Mouse (Mus musculus) right cerebral cortex, postnatal 25 days (tissue): Measurements from ENCODE around the gene Nup98.

Experiments
- DNase-seq: peaks from one replicate; pipeline ENCODE4 v3.0.0; 2022

Nup98 gene

DNA sequence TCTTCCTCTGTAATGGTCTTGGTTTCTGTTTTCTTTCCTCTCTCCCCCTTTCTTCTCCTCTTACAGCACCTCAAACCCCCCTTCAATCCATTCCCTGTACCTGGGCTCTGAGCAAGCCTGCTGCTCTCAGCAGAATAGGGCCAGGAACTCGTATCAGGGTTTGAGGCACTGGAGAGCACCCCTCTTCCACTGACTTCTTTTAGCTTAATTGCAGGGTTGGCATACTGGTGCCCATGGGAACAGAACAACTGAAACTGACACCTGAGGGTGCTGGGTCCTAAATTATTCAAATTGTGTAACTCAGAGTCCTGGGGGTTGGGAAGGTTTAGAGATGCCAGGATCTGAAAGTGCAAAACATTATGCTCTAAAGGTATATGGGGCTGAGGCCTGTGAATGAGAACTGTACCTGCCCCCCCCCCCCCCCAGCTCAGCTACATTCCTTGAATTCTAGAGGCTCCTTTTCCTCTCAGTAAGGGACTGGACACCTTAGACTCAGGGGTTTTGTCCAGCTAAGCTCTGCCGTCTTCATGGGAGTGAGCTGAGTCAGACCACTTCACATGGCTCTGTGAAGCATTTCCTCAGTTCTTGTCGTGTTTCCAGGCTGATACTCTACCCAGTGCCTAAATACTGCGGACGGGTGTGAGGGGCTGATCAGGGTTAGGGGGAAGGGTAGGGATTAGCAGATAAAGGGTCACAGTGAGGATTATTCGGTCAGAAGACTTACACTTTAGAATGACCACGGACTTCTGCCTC, 93.2 kb downstream of the Nup98 start, which contains the start of gene Chrna10:
TSS of gene Chrna10 (minus strand) at position 250 of the 753 bp plus-strand sequence.
- DNase-seq: no peak

DNA sequence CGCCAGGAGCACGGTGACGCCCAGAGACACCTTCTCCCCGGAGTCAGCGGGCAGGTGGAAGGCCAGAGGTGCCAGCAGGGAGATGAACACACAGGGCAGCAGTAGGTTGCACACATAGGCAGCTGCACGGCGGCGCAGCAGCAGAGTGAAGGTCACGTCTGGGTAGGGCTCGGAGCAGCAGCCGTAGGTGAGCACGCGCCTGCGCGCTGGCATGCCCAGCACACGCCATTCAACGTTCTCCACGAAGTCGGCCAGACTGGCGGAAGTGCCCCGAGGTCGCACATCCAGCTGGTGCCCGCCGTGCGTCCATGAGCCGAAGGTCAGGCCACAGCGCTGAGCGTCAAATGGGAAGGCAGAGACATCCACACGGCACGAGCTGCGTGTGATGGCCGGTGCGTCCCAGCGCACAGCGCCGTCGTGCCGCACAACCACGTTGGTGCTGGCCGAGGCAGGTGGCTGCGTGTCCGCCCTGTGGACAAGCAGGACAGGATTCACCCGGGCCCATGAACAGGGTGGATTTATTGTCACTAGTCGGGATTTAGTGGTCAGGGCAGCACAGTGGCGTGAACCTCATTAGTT, 96.7 kb downstream of the Nup98 start:
- no peak for DNase-seq

DNA sequence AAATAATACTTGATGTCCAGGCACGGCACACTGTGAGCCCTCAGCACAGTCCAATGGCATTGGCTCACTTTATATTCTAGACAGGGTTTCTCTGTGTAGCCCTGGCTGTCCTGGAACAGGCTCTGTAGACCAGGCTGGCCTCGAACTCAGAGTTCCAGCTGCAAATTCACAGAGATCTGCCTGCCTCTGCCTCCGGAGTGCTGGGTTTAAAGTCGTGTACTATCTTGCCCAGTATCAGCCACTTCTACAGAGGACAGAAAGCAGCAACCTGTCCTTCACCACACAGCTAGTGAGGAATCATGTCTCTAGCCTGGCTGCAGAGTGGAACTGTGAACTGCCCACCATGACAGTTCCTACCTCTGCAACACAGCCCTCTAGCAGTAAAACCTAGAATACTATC, 100.2 kb downstream of the Nup98 start:
- no peak for DNase-seq

DNA sequence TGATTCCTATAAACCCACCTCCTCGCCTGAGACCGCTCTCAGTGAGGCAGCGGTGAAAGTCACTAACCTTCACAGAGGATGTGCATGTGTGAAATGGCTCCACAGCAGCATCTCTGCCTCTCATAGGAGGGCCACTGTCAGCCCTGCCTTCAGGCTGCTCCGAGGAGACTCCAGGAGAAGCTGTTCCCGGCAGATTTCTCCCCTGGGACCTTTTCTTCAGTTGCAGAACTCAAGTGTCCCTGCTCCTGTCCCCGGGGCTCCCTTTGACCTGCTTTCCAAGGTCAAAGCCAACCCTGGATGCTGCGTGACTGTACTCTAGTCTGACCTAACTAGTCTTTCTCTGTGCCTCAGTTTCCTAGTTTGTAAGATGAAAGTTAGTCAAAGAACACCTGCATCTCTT, 100.8 kb downstream of the Nup98 start, which contains the start of gene Art5:
TSS of gene Art5 (minus strand) at position 319 of the 400 bp plus-strand sequence.
- no peak for DNase-seq

DNA sequence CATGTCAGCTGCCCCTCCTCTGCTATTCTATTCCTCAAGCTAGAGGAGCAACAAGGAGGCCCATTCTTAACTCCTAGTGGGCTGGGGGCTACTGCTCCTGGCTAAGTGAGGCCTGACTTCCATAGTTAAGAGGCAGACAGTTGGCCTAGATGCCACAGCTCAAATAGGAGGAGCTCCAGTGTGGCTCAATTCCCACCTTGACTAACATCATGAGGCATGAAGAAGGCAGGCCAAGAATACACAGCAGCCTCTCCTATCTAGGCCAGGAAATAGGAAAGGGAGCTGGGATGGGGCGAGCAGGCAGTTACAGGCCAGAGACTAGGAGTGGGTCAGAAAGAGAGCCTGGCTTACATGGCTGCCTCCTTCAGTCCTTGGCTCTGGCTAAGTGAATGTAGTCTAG, 101.8 kb downstream of the Nup98 start:
- no peak for DNase-seq

DNA sequence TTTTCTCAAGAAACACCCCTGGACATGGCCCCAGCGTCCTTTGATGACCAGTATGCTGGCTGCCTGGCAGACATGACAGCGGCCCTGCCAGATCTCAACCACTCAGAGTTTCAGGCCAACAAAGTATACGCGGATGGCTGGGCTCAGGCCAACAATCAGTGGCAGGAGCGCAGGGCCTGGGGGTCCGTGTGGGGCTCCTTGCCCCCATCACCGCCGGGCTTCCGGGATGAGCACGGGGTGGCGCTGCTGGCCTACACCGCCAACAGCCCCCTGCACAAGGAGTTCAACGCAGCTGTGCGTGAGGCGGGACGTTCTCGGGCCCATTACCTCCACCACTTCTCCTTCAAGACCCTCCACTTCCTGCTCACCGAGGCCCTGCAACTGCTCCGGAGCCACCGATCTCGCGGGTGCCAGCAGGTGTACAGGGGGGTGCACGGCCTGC, 103.3 kb downstream of the Nup98 start:
- no peak for DNase-seq

DNA sequence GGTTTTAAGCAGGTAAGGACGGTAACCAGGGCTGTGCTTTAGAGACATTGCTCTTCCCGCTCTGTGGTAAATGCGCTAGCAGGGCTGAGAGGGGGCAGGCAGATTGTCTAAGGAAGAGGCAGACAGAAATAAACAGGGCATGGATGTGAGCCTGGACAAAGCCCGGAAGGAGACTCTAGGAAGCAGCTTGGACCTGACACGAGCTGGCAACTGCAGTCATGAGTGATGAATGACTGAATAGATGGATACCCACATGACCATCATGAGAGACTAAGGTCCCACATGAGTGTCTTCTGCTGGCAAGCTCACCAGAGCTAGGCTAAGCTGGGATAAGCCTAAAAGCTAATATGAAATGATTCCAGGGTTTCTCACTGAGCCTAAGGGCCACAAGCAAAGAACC, 105.8 kb downstream of the Nup98 start:
- DNase-seq: no peak

- DNase-seq: no peak
These were observed 106.4 kb downstream of the Nup98 start for GRCm38 (mm10) chr7:102103555-102103954.

- no peak for DNase-seq
These were observed 107.3 kb downstream of the Nup98 start for GRCm38 (mm10) chr7:102102696-102103095.

- no peak for DNase-seq
These were observed 107.7 kb downstream of the Nup98 start for GRCm38 (mm10) chr7:102102241-102102640.

DNA sequence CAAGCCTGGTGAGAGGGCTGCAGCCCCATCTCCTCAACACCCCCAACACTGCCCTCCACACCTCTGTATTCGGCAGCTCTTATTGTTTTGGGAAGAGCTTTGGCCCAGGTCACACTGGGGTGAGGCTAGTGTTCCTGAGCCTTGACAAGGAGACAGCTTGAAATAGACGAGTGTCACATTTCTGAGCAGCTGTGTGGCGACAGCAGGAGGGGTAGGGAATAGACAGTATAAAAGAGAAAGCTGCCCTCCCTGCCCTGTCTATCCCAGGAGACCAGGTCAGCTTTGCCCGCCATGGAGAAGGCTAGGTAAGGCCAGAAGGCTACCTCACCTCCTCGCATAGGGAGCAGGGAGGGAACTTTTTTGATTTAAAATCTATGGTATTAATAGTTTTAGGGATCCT, 108.5 kb downstream of the Nup98 start, which contains the start of gene Art1:
TSS of gene Art1 (plus strand) at position 257 of the 400 bp plus-strand sequence.
- DNase-seq: no peak

DNA sequence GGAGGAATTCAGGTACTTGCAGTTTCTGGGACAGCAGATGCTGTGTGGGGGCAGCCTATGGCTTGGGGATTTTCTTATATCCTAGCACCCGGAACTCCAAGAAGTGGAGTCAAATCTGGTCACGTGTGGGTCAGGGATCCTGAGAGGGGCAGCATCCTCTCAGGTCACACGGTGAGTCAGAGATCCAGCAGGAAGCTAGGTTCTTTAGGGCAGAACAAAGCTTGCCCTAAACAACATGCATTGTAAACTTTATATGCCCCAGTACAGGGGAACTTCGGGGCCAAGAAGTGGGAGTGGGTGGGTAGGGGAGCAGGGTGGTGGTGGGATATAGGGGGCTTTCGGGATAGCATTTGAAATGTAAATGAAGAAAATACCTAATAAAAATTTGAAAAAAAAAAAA, 109.1 kb downstream of the Nup98 start:
- no peak for DNase-seq

DNA sequence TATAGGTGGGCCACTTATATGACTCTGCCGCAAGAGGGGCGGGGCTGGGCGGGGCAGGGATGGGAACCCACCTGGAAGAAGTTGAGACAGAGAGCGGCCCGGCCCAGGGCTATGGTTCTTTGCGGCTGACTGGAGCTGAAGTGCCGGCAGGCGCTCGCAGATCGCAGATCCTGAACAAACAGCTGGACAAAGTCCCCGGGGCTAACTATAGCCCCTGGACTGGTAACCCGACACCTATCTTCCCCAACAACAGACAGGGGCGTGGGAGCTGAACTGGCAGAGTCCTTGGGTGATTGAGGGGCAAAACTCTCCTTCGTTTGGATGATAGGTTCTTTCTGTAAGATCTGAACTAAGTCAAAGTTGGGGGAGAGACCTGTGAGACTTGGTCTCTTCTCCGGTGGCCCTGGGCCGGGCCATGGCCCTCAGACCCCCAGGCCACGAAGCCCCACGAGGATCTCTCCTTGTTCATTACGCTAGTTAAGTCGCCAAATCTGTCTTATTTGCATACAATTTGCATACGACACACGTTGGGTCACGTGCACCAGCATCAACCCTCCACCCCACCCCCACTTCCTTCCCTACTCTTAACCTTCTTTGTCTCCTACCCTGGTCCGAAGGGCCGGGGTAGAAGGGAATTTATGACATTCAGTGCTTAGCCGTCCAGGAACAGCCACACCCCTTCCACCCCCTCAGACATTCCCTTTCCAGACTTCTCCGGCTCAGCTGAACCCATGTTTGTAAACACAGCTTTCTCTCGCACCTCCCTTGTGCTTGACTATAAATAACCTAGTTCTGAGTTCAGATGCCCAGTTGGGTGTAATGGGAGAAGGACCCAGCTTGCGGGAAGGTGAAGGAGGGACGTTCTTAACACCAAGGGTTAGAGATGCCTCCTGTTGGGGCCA, 110.0 kb downstream of the Nup98 start:
- no peak for DNase-seq

- DNase-seq: peak; percentile 25
These were observed 122.6 kb downstream of the Nup98 start for GRCm38 (mm10) chr7:102087336-102087735.

DNA sequence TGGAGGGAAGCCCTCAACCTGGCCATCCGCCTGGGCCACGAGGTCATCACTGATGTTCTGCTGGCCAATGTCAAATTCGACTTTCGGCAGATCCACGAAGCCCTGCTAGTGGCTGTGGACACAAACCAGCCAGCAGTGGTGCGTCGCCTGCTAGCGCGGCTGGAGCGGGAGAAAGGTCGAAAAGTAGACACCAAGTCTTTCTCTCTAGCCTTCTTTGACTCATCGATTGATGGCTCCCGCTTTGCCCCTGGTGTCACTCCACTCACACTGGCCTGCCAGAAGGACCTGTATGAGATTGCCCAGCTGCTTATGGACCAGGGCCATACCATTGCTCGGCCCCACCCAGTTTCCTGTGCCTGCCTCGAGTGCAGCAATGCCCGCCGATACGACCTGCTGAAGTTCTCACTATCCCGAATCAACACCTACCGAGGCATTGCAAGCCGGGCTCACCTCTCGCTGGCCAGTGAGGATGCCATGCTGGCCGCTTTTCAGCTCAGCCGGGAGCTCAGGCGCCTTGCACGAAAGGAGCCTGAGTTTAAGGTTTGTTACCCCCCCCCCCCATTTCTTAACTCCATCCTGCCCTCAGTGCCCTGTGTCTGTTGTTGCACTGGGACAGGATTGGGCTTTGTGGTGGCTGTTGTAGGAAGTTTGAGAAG, 125.8 kb downstream of the Nup98 start:
- DNase-seq: no peak

DNA sequence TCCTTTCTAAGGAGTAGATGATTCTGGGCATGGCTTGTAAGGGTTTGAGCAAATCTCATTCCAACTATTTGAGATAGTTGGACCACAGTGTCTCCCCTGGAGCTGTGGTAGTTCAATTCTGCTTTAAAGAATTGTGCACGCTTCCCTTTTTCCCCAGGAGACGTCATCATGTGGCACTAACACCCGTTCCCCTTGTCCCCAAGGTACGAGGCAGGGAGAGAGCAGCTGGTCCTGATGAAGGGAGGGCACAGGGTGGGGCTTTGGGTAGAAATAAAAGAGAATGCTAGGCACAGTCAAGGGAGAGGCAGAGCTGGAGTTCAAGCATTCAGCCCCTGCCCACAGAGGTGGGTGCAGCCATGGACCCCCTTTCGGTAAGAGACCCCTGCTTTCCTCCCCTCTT, 127.2 kb downstream of the Nup98 start, which contains the start of gene Trpc2:
TSS of gene Trpc2 (plus strand) at position 301 of the 400 bp plus-strand sequence.
- DNase-seq: no peak

DNA sequence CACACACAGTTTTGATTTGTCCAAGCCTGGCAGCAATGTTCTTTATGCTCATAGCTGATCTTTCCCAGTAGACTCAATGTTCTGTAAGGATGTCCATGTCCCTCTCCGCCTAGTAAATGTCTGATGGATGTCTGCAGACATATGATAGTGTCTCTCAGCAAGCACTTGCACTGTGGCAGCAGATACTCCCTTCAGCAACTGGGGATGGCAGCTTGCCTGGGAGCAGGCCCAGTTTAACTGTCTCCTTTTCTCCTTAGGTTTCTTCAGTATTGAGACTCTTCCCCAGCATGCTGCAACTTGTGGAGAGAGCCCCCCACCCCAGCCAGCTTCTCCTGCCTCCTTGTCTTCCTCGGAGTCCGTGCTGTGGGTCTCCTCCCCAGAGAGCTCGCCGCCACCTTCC, 128.2 kb downstream of the Nup98 start:
- DNase-seq: no peak

DNA sequence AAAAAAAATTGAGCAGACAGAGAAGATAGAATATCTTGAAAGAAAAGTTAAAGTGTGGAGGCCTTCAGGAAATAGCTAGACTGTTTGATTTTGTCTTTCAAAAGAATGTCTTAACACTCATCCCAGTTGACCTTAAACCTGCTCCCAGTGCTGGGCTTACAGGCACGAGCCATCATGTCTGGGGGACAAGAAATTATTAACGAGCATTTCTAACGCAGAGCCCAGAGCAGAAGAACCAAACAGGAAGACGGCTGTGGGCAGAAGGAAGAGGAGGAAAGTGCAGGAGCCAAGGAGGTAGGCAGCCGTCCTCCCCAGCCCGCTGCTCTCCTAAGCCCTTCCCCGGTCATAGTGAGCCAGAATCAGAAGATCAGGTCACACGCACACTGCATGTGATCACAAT, 129.7 kb downstream of the Nup98 start:
- no peak for DNase-seq

GRCm38 (mm10) chr7:102078517-102078916, 131.5 kb downstream of the Nup98 start:
- DNase-seq: no peak

DNA sequence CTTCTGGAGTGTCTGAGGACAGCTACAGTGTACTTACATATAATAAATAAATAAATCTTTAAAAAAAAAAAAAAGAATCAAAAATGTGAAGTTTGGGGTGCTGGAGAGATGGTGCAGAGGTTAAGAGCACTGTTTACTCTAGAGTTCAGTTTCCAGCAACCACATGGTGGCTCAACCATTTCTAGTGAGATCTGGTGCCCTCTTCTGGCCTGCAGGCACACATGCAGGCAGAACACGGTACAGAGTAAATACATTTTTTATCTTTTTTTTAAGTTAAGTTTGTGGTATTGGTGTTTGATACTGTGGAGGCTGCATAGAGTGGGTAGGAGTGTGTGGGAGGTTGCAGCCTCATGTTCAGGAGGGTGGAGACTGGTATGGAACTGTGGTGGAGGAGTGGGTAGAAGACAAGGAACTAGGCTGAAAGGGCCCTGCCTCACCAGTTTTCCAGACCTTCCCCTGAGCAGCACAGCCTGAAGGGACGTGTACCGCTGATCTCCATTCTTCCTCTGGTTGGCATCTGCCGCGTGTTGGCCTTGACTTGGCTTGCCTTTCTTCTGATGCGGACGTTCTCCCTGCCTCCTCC, 133.2 kb downstream of the Nup98 start:
- no peak for DNase-seq
